Mouse (Mus musculus): ENCODE measurements around the gene Cox16. TPM values are rescaled to one million over a fixed set of nuclear protein-coding genes. Genes with fewer than 3 reads are reported as not detected.
"Not testable (repeated sequence)": the region's sequence is repeated elsewhere in the genome, so short reads cannot be mapped to it uniquely, and the experiment has no call there.

The Cox16 gene
- polyA plus RNA-seq (2015; fragmentation: Nextera tagmentation; extraction: Ambion mirVana): 193 and 226 TPM in 2 replicates

DNA sequence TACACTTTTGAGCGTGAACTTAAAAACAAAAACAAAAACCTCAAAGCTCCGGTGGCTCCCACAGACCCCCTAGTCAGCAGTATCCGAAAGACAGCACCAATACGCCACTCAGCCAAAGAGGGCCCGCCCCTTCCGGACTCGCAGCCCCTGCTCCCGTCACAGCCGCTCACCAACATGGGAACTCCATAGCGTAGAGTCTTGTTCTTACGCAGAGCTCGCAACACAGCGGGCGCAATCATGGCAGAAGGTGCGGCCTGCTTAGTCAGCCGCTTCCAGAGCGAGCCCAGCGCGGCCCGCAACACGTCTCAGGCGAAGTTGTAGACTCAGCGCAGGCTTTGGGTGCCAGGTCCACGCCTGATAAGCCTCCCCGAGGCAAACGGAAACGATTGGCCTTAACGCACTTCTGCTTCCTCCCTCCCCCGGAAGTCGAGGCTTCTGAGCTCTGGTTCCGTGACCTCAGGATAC lies at the start of gene Cox16:
Gene Cox16 (minus strand): TSS at position 401 of the 465 bp plus-strand sequence.
- Histone ChIP-seq H3K4me3 (replicated peaks; ENCODE audit: low read depth, low read length) (peak within 1 kb of the TSS; percentile 54), H3K36me3 (ENCODE audit: insufficient read depth, low read length) (no peaks in the 10 kb centered on the region), H3K27me3 (ENCODE audit: insufficient read depth, low read length) (no peaks in the 10 kb centered on the region), H3K27ac (peak within 1 kb of the TSS; percentile 86), H3K9me3 (replicated peaks; ENCODE audit: low read length) (no peaks in the 10 kb centered on the region), H3K4me2 (ENCODE audit: low read length) (peak within 1 kb of the TSS; percentile 57), H3K4me1 (replicated peaks; ENCODE audit: insufficient read depth, low read length) (no peaks in the 10 kb centered on the region), H3K9ac (ENCODE audit: low read depth, low read length) (peak within 1 kb of the TSS; percentile 75)
- peak; percentile 91 for DNase-seq (ENCODE audit: low spot score)
- no peak for TF ChIP-seq CTCF (IDR thresholded peaks at IDR 0.05; ENCODE audit: low read depth)
- peak; percentile 96 for ATAC-seq (replicated peaks; ENCODE audit: low FRiP score, low read depth)
- under 1% methylated on average over 31 of the region's 31 CpGs for WGBS

DNA sequence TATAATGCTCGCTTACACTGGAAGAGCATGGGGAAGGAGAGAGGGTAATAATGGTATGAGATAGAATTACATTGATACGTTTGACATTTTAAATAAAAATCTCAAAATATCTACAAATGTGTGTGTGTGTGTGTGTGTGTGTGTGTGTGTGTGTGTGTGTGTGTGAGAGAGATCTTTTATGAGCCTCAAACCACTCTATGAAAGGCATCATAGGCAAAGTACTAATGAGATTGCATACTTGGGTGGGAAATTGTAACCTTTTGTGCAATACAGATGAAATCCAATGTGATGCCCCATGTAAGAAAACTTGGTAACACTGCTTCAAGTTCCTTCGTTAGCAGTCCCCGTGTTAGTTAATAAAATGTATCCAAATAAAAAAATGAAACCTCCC lies 48.1 kb upstream of the Cox16 start:
- Histone ChIP-seq H3K4me2 (ENCODE audit: low read length) (peak overlapping the region; percentile 59), H3K27ac (peak overlapping the region; percentile 85), H3K4me3 (replicated peaks; ENCODE audit: low read depth, low read length) (peak overlapping the region; percentile 91), H3K4me1 (replicated peaks; ENCODE audit: insufficient read depth, low read length) (peaks cover 6% of the 10 kb centered on the region), H3K36me3 (ENCODE audit: insufficient read depth, low read length) (no peaks in the 10 kb centered on the region), H3K27me3 (ENCODE audit: insufficient read depth, low read length) (no peaks in the 10 kb centered on the region), H3K9me3 (replicated peaks; ENCODE audit: low read length) (no peaks in the 10 kb centered on the region), H3K9ac (ENCODE audit: low read depth, low read length) (0 out of 2 replicates have a peak overlapping the region, but pooled peaks have one; percentile 31)
- TF ChIP-seq CTCF (IDR thresholded peaks at IDR 0.05; ENCODE audit: low read depth): no peak
- DNase-seq (ENCODE audit: low spot score) (no peak), ATAC-seq (replicated peaks; ENCODE audit: low FRiP score, low read depth) (no peak)
- WGBS: 33% methylated on average over 4 of the region's 4 CpGs

DNA sequence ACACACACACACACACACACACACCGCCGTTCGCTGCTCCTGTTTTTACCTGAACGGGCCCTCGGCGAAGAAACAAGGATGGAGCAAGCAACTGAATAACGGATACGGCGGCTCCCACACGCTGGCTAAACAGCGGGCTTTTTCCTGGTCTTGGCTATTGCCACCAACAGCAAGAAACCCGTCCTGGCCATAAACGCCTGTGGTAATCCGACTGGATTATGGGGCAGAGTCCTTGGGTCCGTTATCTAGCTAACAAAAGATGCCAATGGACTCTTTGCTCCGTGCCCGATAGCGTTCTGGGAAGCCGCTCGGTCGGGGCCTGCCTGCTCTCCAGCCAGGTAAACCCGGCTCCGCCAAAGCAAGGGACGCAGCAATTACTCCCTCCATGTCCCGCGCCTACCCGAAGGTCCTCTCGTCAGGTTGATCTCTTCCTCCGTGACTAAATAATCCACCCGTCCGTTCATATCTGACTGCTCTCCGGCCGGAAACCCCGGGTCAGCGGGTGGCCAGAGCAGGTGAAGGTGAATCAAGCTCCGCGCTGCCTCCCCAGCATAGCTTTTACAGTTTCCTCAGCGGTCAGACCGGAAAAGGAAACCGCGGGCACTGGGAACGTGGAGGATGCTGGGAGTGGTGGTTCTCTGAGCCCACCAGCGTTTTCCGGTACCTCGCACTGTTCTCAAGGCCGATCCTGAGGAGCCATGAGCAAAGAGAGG lies 47.5 kb upstream of the Cox16 start, which contains the start of the genes Gm20498 and Synj2bp:
Gene Gm20498 (minus strand): TSS at position 590 of the 713 bp plus-strand sequence.
Gene Synj2bp (minus strand): TSS at position 596 of the 713 bp plus-strand sequence.
- peak within 1 kb of the TSS; percentile 69 for H3K9ac ChIP-seq (ENCODE audit: low read depth, low read length)
- no peaks in the 10 kb centered on the region for H3K27me3 ChIP-seq (ENCODE audit: insufficient read depth, low read length)
- H3K4me1 ChIP-seq (replicated peaks; ENCODE audit: insufficient read depth, low read length): peaks cover 6% of the 10 kb centered on the region
- under 1% methylated on average over 46 of the region's 46 CpGs for whole genome bisulfite sequencing
- H3K9me3 ChIP-seq (replicated peaks; ENCODE audit: low read length): no peaks in the 10 kb centered on the region
- ATAC-seq (replicated peaks; ENCODE audit: low FRiP score, low read depth): peak; percentile 89
- H3K4me3 ChIP-seq (replicated peaks; ENCODE audit: low read depth, low read length): peak within 1 kb of the TSS; percentile 91
- peak; percentile 94 for DNase-seq (ENCODE audit: low spot score)
- H3K4me2 ChIP-seq (ENCODE audit: low read length): peak within 1 kb of the TSS; percentile 59
- H3K36me3 ChIP-seq (ENCODE audit: insufficient read depth, low read length): no peaks in the 10 kb centered on the region
- peak within 1 kb of the TSS; percentile 85 for H3K27ac ChIP-seq
- TF ChIP-seq CTCF (IDR thresholded peaks at IDR 0.05; ENCODE audit: low read depth): no peak

DNA sequence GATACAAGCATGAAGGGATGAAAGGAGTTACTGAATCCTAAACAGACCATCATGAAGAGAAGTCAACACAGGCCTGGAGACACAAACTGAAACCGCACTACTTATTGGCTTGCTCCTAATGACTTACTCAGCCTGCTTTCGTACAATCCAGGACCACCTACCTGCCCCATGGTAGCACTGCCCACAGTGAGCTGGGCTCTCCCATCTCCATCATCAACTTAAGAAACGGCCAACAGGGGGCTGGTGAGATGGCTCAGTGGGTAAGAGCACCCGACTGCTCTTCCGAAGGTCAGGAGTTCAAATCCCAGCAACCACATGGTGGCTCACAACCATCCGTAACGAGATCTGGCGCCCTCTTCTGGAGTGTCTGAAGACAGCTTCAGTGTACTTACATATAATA lies 45.7 kb upstream of the Cox16 start:
- H3K36me3 ChIP-seq (ENCODE audit: insufficient read depth, low read length); DNase-seq (ENCODE audit: low spot score); H3K27me3 ChIP-seq (ENCODE audit: insufficient read depth, low read length); H3K27ac ChIP-seq; ATAC-seq (replicated peaks; ENCODE audit: low FRiP score, low read depth); H3K9ac ChIP-seq (ENCODE audit: low read depth, low read length); H3K4me3 ChIP-seq (replicated peaks; ENCODE audit: low read depth, low read length); H3K4me1 ChIP-seq (replicated peaks; ENCODE audit: insufficient read depth, low read length); H3K4me2 ChIP-seq (ENCODE audit: low read length); H3K9me3 ChIP-seq (replicated peaks; ENCODE audit: low read length): not testable (repeated sequence)
- WGBS: 83% methylated on average over 5 of the region's 8 CpGs

DNA sequence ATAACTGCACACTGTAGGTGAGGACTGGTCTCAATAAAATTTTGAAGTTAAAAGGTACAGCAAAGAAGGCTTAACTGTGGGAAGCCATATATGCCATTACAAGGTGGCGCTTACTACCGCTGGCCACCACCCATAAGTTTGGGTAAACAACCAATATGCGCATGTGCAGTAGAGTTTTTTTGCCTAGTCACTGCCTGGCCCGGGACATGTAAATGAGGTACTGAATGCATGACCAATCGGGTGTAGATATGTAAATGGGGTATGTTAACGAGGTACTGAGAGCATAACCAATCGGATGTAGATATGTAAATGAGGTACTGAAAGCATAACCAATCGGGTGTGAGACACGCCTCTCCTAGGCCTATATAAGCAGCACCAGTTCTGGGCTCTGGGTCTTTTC lies 12.0 kb upstream of the Cox16 start:
- H3K27ac ChIP-seq; H3K27me3 ChIP-seq (ENCODE audit: insufficient read depth, low read length); H3K9me3 ChIP-seq (replicated peaks; ENCODE audit: low read length); H3K4me3 ChIP-seq (replicated peaks; ENCODE audit: low read depth, low read length); DNase-seq (ENCODE audit: low spot score); H3K4me2 ChIP-seq (ENCODE audit: low read length); H3K36me3 ChIP-seq (ENCODE audit: insufficient read depth, low read length); H3K9ac ChIP-seq (ENCODE audit: low read depth, low read length); H3K4me1 ChIP-seq (replicated peaks; ENCODE audit: insufficient read depth, low read length); ATAC-seq (replicated peaks; ENCODE audit: low FRiP score, low read depth): not testable (repeated sequence)
- 98% methylated on average over 9 of the region's 9 CpGs for WGBS

DNA sequence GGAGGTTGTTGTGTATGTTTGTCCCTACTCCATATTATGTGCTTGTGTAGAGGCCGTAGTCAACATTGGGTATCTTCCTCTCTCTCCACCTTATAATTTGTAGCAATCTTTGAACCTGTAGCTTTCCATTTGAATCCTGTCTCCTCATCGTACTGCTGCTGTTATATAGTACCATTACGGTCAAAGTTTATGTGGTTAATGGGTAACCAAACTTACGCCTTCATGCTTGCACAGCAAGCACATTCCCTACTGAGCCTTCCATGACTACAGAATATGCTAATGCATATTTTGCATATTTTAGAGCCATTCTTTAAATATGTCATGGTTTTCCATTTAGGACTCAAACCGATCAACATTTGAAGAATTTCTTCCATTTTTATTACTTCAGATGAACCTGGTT lies 5.6 kb upstream of the Cox16 start:
- H3K27ac ChIP-seq: no peak overlapping the region
- no peaks in the 10 kb centered on the region for H3K27me3 ChIP-seq (ENCODE audit: insufficient read depth, low read length)
- DNase-seq (ENCODE audit: low spot score) (peak; percentile 10), ATAC-seq (replicated peaks; ENCODE audit: low FRiP score, low read depth) (no peak)
- H3K4me1 ChIP-seq (replicated peaks; ENCODE audit: insufficient read depth, low read length): no peaks in the 10 kb centered on the region
- H3K9ac ChIP-seq (ENCODE audit: low read depth, low read length): no peak overlapping the region
- H3K36me3 ChIP-seq (ENCODE audit: insufficient read depth, low read length): no peaks in the 10 kb centered on the region
- TF ChIP-seq CTCF (IDR thresholded peaks at IDR 0.05; ENCODE audit: low read depth): no peak
- H3K9me3 ChIP-seq (replicated peaks; ENCODE audit: low read length): no peaks in the 10 kb centered on the region
- H3K4me2 ChIP-seq (ENCODE audit: low read length): no peak overlapping the region
- no peak overlapping the region for H3K4me3 ChIP-seq (replicated peaks; ENCODE audit: low read depth, low read length)
- 77% methylated on average over 5 of the region's 5 CpGs for WGBS
